Mouse (Mus musculus) cortical plate, adult 2 months (tissue): ENCODE results near the gene Slc30a4.

Experiments used
- CTCF ChIP-seq: fragments of 200-500 bp; IDR thresholded peaks from 2 replicates; pipeline ENCODE4 v1.5.1; 2011; ENCODE audit warnings: mild to moderate bottlenecking, control low read depth, low read length; ENCODE audit not compliant: insufficient read depth; ENCODE audit errors: extremely low read depth
- POLR2A ChIP-seq: fragments of 200-500 bp; IDR thresholded peaks from 2 replicates; pipeline ENCODE4 v1.6.1; 2011; ENCODE audit warnings: mild to moderate bottlenecking, low read length, control low read depth; ENCODE audit not compliant: insufficient read depth; ENCODE audit errors: extremely low read depth

DNA sequence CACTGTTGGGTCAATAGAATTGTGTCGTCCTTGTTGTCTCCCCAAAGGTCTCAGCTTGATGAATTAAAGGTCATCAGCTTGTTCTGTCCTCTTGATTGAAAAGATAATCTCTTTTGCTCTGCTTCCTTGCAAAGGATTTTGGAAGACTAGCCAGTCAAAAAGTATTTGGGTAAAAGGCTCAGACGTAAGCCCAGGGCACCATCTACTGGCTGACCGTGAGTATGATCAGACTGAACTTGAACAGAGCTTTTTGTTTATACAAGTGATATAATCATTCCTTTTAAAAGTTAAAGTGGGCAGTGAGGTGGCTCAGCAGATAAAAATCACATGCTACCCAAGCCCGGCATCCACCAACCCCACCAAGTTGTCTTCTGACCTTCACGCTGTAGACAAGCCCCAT, 34.6 kb downstream of the Slc30a4 start:
- TF ChIP-seq CTCF: peak; percentile 75
- TF ChIP-seq POLR2A: no peak
